Mouse (Mus musculus): Measurements from ENCODE around the gene Scand1. TPM values are rescaled to one million over a fixed set of nuclear protein-coding genes. Genes with fewer than 3 reads are reported as not detected.

The Scand1 gene
- total RNA-seq (2021) = 10 to 100 TPM; 61.1 to 65.0 TPM
- long read RNA-seq, experiment 1, transcript Scand1-201 (2 exons, 759 nt) = major isoform, 20 of 44 reads
- long read RNA-seq, experiment 1, partial matches to known transcripts = 0 of 44 reads
- long read RNA-seq, experiment 1, other reads (novel, unspliced or antisense) = 24 of 44 reads
- long read RNA-seq, experiment 2, transcript Scand1-201 (2 exons, 759 nt) = major isoform, 28 of 68 reads
- long read RNA-seq, experiment 2, partial matches to known transcripts = 0 of 68 reads
- long read RNA-seq, experiment 2, other reads (novel, unspliced or antisense) = 40 of 68 reads

DNA sequence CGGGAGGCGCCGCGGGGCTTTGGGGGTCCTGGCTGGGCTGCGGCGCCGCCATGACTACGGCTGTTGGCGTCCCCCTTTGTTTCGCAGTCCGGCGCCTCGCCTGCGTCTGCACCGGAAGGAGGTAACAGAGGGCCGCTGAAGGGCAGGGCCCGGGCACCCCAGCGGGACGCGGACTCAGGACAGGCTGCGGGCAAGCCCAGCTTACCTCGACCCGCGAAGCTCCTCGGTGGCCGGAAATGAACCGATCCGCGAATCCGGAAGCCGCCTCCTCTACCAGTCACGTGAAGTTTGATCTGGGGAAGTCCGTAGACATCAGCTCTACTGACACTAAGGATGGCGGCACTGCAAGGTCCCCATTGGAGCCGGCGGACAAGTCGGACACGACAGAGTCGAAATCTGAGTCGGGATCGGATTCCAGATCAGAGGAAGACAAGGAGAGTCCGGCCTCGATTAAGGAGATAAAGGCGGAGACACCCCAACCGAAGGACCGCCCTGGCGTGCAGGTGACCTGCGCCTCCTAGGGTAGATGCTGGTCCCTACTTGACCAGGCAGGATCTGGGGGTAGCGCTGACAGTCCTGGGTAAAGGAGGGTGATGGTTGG, at the start of gene Scand1, which contains the start of gene Cnbd2:
Scand1 (minus strand) TSS at position 408 of the 601 bp plus-strand sequence.
Cnbd2 (plus strand) TSS at position 3 of the 601 bp plus-strand sequence.
- intact Hi-C loops (cut with DNase I; ENCODE audit: low total_unique reads) = no loop called here
- peak; percentile 81 for DNase-seq

DNA sequence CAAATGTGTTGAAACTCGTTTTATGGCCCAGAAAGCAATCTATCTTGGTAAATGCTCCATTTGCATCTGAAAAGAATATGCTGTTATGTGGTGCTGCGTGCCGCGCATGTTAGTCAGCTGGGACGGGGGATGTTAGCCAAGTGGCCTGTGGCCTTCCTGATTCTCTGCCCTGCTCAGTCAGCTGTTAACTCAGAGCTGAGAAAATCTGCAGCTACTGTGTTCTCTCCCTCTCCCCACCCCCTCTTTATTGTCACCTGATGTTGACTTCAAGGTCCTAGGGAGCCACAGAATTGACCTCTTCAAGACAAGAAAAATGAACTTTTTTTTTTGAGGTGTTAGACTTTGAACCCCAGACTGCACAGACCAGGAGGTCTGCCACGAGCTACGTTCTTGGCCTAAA, 43.5 kb upstream of the Scand1 start:
- intact Hi-C loops (cut with DNase I; ENCODE audit: low total_unique reads) = no loop called here
- peak; percentile 40 for DNase-seq

DNA sequence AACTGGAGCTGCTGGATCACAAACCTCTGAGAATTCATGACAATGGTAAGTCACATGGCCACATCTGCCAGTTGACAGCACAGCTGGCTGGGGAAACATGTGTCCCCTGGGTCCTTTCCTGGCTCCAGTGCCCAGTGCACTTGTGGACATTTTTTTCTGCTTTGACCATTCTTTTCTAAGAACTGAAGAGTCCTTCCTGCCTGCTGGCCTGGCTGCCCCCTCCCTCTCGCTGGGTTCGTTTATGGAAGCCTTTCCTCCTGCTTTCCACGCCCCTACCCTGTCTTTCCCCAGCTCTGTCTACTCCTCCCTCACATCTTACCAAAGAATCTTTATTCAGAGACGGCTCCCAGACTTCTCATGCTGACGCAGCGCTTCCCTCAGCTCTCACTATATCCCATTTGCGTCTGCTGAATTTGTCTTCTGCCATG, 40.8 kb upstream of the Scand1 start:
- intact Hi-C loops (cut with DNase I; ENCODE audit: low total_unique reads) = no loop called here
- DNase-seq = peak; percentile 58

DNA sequence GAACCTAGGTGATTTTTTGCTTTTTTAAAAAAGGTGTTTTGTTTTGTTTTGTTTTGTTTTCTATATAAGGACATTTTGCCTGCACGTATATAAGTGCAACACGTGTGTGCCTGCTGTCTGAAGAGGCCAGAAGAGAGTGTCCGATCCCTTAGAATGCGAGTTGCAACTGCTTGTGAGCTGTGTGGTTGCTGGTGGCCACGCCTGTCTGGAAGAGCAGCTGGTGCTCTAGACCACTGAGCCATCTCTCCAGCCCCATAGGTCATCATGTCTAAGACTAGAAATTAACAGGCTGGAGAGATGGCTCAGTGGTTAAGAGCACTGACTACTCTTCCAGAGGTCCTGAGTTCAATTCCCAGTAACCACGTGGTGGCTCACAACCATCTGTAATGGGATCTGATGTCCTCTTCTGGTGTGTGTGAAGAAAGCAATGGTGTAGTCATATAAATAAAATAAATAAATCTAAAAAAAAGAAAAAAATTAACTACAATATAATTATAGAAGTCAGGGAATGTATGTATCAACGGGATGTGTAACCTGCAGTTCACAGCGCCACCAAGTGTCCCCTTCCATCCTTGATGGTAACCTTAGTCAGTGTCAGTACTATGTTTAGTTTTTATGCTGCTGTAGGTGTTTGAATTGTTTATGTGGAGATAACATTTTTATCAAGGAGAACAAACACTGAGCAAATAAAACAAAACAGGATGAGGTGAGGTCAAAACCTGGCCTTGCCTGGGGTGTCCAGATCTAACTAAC, 40.1 kb upstream of the Scand1 start:
- intact Hi-C loops (cut with DNase I; ENCODE audit: low total_unique reads) = no loop called here
- no peak for DNase-seq

DNA sequence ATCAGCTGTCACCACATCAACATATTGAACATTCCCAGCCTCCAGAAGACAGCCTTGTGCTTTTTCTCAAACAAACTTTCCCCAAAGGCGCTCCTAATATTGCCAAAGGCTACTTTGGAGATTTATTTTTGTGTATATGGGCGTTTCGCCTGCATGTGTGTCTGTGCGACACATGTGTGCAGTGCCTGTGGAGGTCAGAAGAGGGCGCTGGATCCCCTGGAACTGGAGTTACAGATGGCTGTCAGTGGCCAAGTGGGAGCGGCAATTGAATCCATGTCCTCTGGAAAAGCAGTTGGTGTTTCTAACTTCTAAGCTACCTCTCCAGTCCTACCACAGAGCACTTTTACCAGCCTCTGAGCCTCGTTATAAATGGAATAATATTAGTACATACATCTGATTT, 38.7 kb upstream of the Scand1 start:
- intact Hi-C loops (cut with DNase I; ENCODE audit: low total_unique reads) = no loop called here
- no peak for DNase-seq

DNA sequence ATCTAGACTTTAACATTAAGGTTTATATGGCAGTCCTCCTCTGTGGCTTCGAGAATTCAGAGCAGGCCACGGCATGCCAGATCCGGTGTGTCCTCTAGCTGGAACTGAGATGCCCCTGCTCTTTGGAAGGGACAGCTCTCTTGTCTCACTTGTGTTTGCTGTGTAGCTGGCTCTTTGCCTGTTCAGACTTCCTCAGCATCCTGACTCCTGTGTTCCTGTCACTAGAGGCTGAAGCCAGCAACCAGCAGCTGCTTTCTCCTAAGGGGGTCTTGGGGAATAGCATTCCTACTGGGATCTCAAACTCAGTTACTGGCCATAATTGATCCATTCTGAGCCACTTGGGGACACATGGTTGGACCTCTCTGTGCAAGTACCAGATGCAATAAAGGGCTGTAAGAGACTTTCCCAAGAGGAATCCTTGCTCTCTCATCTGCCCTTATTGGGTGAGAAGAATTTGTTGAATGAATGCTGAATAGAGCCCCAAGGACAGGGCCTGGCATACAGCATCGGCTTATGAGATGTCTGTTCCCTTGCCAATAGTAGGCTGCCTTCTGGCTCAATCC, 36.9 kb upstream of the Scand1 start:
- intact Hi-C loops (cut with DNase I; ENCODE audit: low total_unique reads) = loop anchor here (10.0 kb wide), 1 partner anchor 165 kb away; no protein-coding TSS in a partner anchor
- DNase-seq = no peak

DNA sequence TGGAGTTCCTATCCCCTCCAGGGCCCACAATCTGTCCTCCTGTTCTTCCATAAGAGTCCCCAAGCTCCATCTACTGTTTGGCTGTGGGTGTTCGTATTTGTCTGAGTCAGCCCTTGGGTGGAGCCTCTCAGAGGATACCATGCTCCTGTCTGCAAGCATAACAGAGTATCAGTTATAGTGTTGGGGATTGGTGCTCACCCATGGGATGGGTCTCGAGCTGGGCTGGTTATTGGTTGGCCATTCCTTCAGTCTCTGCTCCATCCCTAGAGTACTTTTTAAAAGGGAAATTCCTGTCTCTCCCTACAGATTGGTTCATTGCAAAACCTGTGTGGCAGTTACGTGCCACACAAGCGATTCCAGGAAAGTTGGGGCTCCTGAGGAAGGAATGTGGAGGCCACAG, 36.3 kb upstream of the Scand1 start:
- DNase-seq = no peak
- intact Hi-C loops (cut with DNase I; ENCODE audit: low total_unique reads) = loop anchor here (10.0 kb wide), 1 partner anchor 166 kb away; no protein-coding TSS in a partner anchor

DNA sequence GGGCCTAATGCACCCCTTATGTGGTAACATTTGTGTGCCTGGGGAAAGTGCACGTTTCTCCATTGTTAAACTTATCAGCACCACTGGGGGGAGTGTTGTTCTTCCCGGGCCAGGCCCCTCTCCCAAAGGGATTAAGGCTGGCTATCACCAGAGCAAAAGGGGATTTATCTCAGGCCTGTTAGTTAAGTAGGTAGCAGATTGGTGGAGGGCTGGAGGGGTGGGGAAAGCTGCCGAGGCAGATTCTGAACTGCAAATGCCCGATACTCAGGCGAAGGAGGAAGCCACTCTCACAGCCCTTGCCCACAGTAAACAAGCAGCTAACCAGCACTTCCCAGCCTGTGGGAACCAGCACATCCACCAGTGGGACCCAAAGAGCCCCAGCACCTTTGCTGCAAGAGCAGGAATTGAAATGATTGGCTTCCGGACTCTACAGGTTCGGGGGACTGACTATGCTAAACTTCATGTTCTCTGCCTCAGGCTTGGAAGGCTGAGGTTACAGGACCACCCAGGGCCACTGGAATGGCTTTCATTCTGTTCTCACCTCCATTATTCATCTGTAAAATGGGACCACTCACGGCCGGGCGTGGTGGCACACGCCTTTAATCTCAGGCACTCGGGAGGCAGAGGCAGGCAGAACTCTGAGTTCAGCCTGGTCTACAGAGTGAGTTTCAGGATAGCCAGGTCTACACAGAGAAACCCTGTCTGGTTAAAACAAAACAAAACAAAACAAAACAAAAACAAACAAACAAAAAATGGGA, 32.5 kb upstream of the Scand1 start:
- DNase-seq = peak; percentile 21

DNA sequence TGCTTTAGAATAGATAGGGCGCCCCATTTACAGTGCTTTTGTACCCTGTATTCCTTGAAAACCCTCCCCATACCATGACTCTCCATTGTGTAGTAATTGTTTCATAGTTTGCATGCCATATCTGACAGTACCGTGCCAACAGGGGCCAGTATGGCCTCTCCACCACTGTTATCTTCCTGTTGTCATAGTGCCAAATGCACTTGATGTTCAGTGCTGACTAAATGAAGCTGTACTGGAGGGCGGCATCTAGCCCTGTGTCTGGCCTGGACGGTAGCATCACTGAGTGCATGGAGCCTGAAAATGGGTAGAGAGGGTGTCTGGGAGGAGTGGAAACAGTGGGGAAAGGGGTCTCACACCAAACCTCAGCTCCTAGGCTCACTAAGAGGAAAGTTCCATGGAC, 27.6 kb upstream of the Scand1 start:
- intact Hi-C loops (cut with DNase I; ENCODE audit: low total_unique reads) = loop anchor here (10.0 kb wide), 1 partner anchor 175 kb away; no protein-coding TSS in a partner anchor
- DNase-seq = no peak

More for the DNA sequence above, 32.5 kb upstream of the Scand1 start:
- intact Hi-C loops (cut with DNase I; ENCODE audit: low total_unique reads) = loop anchor here (10.0 kb wide), 1 partner anchor 170 kb away; no protein-coding TSS in a partner anchor

DNA sequence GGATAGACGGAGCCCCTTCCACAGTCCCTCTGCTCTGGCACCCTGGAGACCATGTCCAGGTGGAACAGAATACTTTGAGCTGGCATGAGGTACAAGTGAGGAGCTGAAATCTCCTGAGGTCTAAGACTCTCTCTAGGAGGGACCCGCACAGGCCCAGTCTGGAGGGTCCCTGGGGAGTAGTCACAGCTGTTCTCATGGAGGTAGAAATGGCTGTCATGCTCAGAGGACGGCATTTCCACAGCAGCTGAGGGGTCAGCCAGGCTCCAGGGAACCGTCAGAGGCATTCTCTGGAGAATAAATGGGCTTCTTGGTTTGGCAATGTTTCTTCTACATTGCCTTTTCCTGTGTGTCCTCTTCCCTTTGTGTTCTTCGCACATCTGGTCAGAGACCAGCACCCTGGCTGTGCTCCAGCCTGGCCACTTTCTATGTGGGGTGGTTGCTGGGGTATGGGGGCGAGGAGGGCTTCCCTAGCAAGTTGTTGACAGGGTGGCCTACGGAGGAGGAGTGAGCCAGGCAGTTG, 19.0 kb upstream of the Scand1 start:
- intact Hi-C loops (cut with DNase I; ENCODE audit: low total_unique reads) = no loop called here
- no peak for DNase-seq

DNA sequence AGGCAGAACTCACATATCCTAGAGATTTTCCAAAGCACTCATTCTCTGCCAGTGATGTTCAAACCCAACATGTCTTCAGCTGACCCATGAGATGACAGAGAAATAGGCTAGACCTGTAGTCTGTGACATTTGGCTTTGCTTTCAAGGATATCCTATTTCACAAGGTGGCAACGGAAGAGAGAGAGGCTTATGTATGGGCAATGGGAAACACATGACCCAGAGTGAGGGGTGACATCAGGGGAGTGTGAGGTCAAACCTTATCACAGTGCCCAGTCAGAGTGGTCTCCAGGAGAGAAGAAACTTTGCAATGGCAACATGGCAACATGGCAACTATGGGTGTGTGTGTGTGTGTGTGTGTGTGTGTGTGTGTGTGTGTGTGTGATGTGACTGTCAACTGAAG, 18.2 kb upstream of the Scand1 start:
- DNase-seq = no peak
- intact Hi-C loops (cut with DNase I; ENCODE audit: low total_unique reads) = no loop called here

DNA sequence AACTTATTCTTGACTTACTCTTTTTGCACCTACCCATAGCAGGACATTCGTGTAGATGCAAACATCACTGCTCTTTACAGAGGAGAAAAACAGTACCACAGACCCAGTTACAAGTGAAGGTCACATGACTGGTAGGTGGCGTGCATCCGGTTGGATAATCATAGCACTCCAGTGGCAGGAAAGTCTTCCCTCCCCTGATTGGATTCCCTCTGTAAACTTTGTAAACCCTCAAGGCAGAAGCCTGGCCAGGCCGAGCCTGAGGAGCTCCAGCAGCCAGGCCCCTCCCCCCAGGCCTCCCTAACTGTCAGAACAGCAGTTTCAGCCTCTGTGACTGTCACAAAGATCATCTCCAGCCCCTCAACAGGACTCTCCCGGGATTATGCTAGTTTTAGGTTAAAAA, 12.2 kb upstream of the Scand1 start:
- DNase-seq = peak; percentile 51
- intact Hi-C loops (cut with DNase I; ENCODE audit: low total_unique reads) = no loop called here

DNA sequence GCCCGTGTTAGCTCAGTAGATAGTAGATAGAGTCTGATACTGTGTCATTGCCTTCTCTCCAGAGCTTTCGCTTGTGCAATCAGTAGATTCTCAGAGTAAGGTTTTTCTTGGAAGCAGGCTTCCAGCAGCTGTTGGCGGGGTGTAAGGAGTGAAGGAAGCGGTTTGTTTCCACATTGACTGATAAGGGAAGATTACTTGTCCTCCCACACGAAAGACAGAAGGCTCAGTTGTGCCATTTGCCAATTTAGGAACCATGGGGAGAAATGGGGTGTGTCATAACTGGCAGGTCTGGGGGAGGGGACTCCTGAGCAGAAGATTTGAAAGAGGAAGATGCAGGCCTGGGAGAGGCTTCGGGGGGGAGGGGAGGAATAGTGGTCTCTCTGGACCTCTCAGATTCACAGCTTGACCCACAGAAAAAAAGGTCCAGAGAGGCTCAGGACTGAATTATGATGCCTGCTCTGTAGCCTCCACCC, 11.6 kb upstream of the Scand1 start:
- intact Hi-C loops (cut with DNase I; ENCODE audit: low total_unique reads) = no loop called here
- DNase-seq = peak; percentile 17

DNA sequence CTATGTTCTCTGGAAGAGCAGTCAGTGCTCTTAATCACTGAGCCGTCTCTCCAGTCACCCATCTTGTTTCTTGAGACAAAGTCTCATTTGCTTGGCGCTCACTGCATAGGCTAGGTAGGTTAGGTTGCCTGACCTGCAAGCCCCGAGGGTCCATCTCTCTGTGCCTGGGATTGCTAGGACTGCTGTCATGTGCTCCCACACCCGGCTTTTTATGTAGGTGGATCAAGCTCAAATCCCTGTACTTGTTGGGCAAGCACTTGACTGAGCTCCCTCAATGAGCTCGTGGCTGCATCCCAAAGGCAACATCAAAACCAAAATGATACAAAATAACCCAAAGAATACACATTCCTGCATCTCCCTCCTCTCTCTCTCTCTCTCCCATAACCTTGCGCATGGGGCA, 9.0 kb upstream of the Scand1 start:
- DNase-seq = no peak
- intact Hi-C loops (cut with DNase I; ENCODE audit: low total_unique reads) = no loop called here

DNA sequence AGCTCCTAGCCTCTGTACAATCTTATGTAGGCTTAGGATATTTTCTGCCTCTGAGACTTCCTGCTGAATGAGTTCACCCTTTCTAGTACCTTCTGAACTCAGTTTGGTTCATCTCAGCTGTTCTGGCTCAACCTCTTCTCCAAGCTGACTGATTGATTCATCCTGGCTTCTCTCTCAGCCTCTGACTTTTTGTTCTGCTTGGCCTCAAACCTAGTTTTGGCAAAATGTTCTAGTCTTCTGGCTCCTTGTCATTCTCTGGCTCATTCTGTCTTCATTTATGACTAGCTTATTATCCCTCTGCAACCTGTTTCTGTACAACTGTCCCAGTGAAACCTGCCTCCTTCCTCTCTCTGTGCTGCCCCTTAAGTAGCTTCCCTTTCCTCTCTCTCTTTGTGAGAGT, 6.0 kb upstream of the Scand1 start:
- intact Hi-C loops (cut with DNase I; ENCODE audit: low total_unique reads) = loop anchor here (5.0 kb wide), 1 partner anchor 84 kb away; no protein-coding TSS in a partner anchor
- DNase-seq = no peak

DNA sequence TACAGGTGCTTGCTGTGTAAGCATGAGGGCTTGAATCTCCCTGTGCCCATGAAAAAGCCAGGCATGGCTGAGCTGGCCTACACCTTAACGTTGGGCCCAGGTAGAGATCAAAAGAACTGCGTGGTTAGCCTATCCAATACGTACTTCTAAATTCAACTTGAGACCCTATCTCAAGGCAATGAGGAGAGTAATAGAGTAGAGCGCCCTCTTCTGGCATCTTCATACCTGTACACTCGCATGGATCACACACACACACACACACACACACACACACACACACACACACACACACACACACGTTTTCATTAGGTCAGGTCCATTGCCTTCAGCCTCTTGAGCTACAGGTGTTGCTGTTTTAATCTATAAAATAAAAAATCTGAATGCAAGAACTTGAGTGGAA, 2.3 kb upstream of the Scand1 start:
- intact Hi-C loops (cut with DNase I; ENCODE audit: low total_unique reads) = loop anchor here (5.0 kb wide), 1 partner anchor 87 kb away; no protein-coding TSS in a partner anchor
- no peak for DNase-seq

DNA sequence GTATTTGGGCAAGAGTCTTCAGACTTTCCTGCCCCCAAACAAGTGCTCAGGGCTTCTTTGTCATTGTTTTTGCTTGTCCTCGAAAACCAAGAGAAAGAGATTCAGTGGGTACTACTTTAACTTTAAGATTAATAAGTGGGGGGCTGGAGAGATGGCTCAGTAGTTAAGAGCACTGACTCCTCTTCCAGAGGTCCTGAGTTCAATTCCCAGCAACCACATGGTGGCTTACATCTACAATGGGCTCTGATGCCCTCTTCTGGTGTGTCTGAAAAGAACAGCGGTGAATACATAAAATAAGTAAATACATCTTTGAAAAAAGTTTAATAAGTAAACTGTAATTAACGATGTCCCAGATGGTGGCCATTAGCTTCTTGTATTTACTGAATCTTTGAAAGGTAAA, 649 bp upstream of the Scand1 start:
- intact Hi-C loops (cut with DNase I; ENCODE audit: low total_unique reads) = no loop called here
- no peak for DNase-seq

DNA sequence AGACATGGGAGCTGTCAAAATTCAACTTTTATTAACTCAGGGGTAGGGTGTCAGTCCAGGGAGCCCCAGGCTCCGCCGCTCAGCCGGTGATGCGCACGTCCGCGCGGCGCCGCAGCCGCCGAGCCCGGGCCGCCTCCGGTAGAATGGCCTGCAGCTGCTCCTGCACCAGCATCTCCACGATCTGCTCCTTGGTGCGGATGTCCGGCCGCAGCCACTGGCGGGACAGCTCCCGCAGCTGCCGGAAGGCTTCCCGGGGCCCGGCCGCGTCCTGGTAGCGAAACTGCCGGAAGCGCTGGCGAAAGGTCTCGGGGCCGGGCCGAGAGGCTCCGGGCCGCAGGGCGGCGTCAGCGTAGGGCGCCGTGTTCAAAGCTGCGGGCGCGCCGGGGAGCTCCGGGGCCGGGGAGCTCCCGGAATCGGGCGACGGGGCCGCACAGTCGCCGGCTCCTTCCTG, 638 bp downstream of the Scand1 start:
- intact Hi-C loops (cut with DNase I; ENCODE audit: low total_unique reads) = no loop called here
- DNase-seq = peak; percentile 69

DNA sequence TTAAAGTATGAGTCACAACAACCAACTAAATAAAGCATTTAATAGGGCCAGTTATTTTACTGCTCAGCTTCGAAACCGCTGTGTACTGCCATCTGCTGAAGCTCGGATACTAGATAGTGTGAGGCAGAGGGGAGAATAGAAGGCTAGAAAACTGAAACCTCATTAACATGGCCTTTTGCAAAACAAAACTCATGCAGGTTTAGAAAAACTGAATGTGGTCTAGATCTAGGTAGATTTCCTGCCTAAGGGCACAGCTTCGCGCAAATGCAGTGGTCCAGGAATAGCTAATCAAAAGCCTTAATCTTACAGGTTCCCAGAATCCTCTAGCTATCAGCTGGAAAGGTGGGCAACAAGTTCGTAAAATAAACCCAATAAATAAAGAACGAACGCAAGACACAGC, 1.1 kb downstream of the Scand1 start:
- DNase-seq = no peak
- intact Hi-C loops (cut with DNase I; ENCODE audit: low total_unique reads) = no loop called here
